Mouse (Mus musculus) heart, adult 2 months (tissue): ENCODE measurements around the gene Kat2b.

Experiments
- CTCF ChIP-seq: fragments of 200-600 bp; IDR thresholded peaks from 2 replicates; pipeline ENCODE4 v1.8.1; 2022; ENCODE audit warnings: antibody characterized with exemption, mild to moderate bottlenecking, moderate library complexity
- EP300 ChIP-seq: fragments of 200-500 bp; IDR thresholded peaks from 2 replicates; pipeline ENCODE4 v1.6.1; 2011; ENCODE audit warnings: low read depth, low read length, control low read depth; ENCODE audit not compliant: insufficient read depth
- POLR2A ChIP-seq: fragments of 200-500 bp; IDR thresholded peaks from 2 replicates; pipeline ENCODE4 v1.6.1; 2011; ENCODE audit warnings: mild to moderate bottlenecking, low read depth, low read length, control low read depth; ENCODE audit not compliant: insufficient read depth

GRCm38 (mm10) chr17:53578776-53579175, 12.1 kb downstream of the Kat2b start:
- no peak for TF ChIP-seq CTCF
- TF ChIP-seq POLR2A = no peak
- no peak for TF ChIP-seq EP300
